Mouse (Mus musculus): ENCODE measurements around the gene Sall1. TPM values are rescaled to one million over a fixed set of nuclear protein-coding genes. Genes with fewer than 3 reads are reported as not detected.

Gene Sall1
- total RNA-seq, 2 experiments from 2014 or later: not detected

GRCm38 (mm10) chr8:89039890-89040289 lies 4.1 kb downstream of the Sall1 start:
- no peak for DNase-seq
- intact Hi-C loops (cut with DNase I): no loop called here

GRCm38 (mm10) chr8:89038920-89039319 lies 5.0 kb downstream of the Sall1 start:
- no peak for DNase-seq
- intact Hi-C loops (cut with DNase I): no loop called here

- no peak for DNase-seq
- intact Hi-C loops (cut with DNase I): no loop called here
These were observed 6.3 kb downstream of the Sall1 start for GRCm38 (mm10) chr8:89037536-89038236.

GRCm38 (mm10) chr8:89032412-89032811 lies 11.6 kb downstream of the Sall1 start:
- DNase-seq: no peak
- intact Hi-C loops (cut with DNase I): no loop called here

GRCm38 (mm10) chr8:89028156-89028555 lies 15.8 kb downstream of the Sall1 start:
- intact Hi-C loops (cut with DNase I): no loop called here
- no peak for DNase-seq

- no peak for DNase-seq
- intact Hi-C loops (cut with DNase I): no loop called here
These were observed 17.8 kb downstream of the Sall1 start for GRCm38 (mm10) chr8:89026139-89026520.

- DNase-seq: no peak
- intact Hi-C loops (cut with DNase I): no loop called here
These were observed 18.5 kb downstream of the Sall1 start for GRCm38 (mm10) chr8:89025281-89026138.

- intact Hi-C loops (cut with DNase I): no loop called here
These were observed 19.2 kb downstream of the Sall1 start for GRCm38 (mm10) chr8:89024796-89025195.

GRCm38 (mm10) chr8:89021139-89021538 lies 22.8 kb downstream of the Sall1 start:
- intact Hi-C loops (cut with DNase I): no loop called here

More at GRCm38 (mm10) chr8:89024796-89025195, 19.2 kb downstream of the Sall1 start:
- no peak for DNase-seq

GRCm38 (mm10) chr8:89017891-89018290 lies 26.1 kb downstream of the Sall1 start:
- intact Hi-C loops (cut with DNase I): no loop called here
- DNase-seq: no peak

More at GRCm38 (mm10) chr8:89021139-89021538, 22.8 kb downstream of the Sall1 start:
- no peak for DNase-seq

GRCm38 (mm10) chr8:89016465-89017070 lies 27.4 kb downstream of the Sall1 start:
- intact Hi-C loops (cut with DNase I): no loop called here
- DNase-seq: no peak

GRCm38 (mm10) chr8:89015539-89015938 lies 28.4 kb downstream of the Sall1 start:
- no peak for DNase-seq
- intact Hi-C loops (cut with DNase I): no loop called here

- intact Hi-C loops (cut with DNase I): no loop called here
- no peak for DNase-seq
These were observed 31.0 kb downstream of the Sall1 start for GRCm38 (mm10) chr8:89012853-89013534.

GRCm38 (mm10) chr8:89012024-89012712 lies 31.8 kb downstream of the Sall1 start:
- no peak for DNase-seq
- intact Hi-C loops (cut with DNase I): no loop called here

- no peak for DNase-seq
- intact Hi-C loops (cut with DNase I): no loop called here
These were observed 35.2 kb downstream of the Sall1 start for GRCm38 (mm10) chr8:89008784-89009183.

- intact Hi-C loops (cut with DNase I): no loop called here
- no peak for DNase-seq
These were observed 36.8 kb downstream of the Sall1 start for GRCm38 (mm10) chr8:89007114-89007513.

GRCm38 (mm10) chr8:89006426-89006825 lies 37.5 kb downstream of the Sall1 start:
- DNase-seq: no peak
- intact Hi-C loops (cut with DNase I): no loop called here

GRCm38 (mm10) chr8:89005797-89006196 lies 38.2 kb downstream of the Sall1 start:
- intact Hi-C loops (cut with DNase I): no loop called here
- no peak for DNase-seq

GRCm38 (mm10) chr8:89004041-89004440 lies 39.9 kb downstream of the Sall1 start:
- intact Hi-C loops (cut with DNase I): no loop called here
- no peak for DNase-seq

- DNase-seq: no peak
- intact Hi-C loops (cut with DNase I): no loop called here
These were observed 40.5 kb downstream of the Sall1 start for GRCm38 (mm10) chr8:89003336-89003896.
